Mouse (Mus musculus): ENCODE measurements at regions not wholly inside any gene's neighbourhood (a gene's known extent, or its start where the extent isn't known, plus 50 kb on each side); places are given as distances from the start of the nearest gene placed in this dataset.

- in situ Hi-C loops (cut with MboI, MseI): no loop called here
These were observed 285.0 kb downstream of the Insig2 start for GRCm38 (mm10) chr1:121047406-121047805.

GRCm38 (mm10) chr1:121049684-121050083, 282.7 kb downstream of the Insig2 start:
- in situ Hi-C loops (cut with MboI, MseI): no loop called here

- in situ Hi-C loops (cut with MboI, MseI): no loop called here
These were observed 281.5 kb downstream of the Insig2 start for GRCm38 (mm10) chr1:121050695-121051495.

GRCm38 (mm10) chr1:121051496-121052119, 280.8 kb downstream of the Insig2 start:
- in situ Hi-C loops (cut with MboI, MseI): no loop called here

GRCm38 (mm10) chr1:121052120-121052501, 280.3 kb downstream of the Insig2 start:
- in situ Hi-C loops (cut with MboI, MseI): no loop called here

GRCm38 (mm10) chr1:121053692-121054091, 278.7 kb downstream of the Insig2 start:
- in situ Hi-C loops (cut with MboI, MseI): no loop called here

GRCm38 (mm10) chr1:121074569-121074968, 257.8 kb downstream of the Insig2 start:
- in situ Hi-C loops (cut with MboI, MseI): no loop called here

GRCm38 (mm10) chr1:121082839-121083238, 249.6 kb downstream of the Insig2 start:
- in situ Hi-C loops (cut with MboI, MseI): no loop called here

- in situ Hi-C loops (cut with MboI, MseI): no loop called here
These were observed 247.2 kb downstream of the Insig2 start for GRCm38 (mm10) chr1:121085101-121085727.

GRCm38 (mm10) chr1:121087124-121087887, 245.1 kb downstream of the Insig2 start:
- in situ Hi-C loops (cut with MboI, MseI): no loop called here

GRCm38 (mm10) chr1:121090628-121091027, 241.8 kb downstream of the Insig2 start:
- in situ Hi-C loops (cut with MboI, MseI): loop anchor here (10.0 kb wide), 1 partner anchor 274 kb away; no protein-coding TSS in a partner anchor

- in situ Hi-C loops (cut with MboI, MseI): loop anchor here (10.0 kb wide), 1 partner anchor 272 kb away; no protein-coding TSS in a partner anchor
These were observed 239.5 kb downstream of the Insig2 start for GRCm38 (mm10) chr1:121092870-121093269.

- in situ Hi-C loops (cut with MboI, MseI): loop anchor here (10.0 kb wide), 1 partner anchor 268 kb away; no protein-coding TSS in a partner anchor
These were observed 235.5 kb downstream of the Insig2 start for GRCm38 (mm10) chr1:121096551-121097550.

GRCm38 (mm10) chr1:121111776-121112344, 220.5 kb downstream of the Insig2 start:
- in situ Hi-C loops (cut with MboI, MseI): no loop called here

GRCm38 (mm10) chr1:121112464-121112863, 219.9 kb downstream of the Insig2 start:
- in situ Hi-C loops (cut with MboI, MseI): no loop called here

- in situ Hi-C loops (cut with MboI, MseI): no loop called here
These were observed 215.8 kb downstream of the Insig2 start for GRCm38 (mm10) chr1:121116626-121117025.

GRCm38 (mm10) chr1:121123436-121123835, 209.0 kb downstream of the Insig2 start:
- in situ Hi-C loops (cut with MboI, MseI): loop anchor here (10.0 kb wide), 1 partner anchor 1591 kb away; no protein-coding TSS in a partner anchor

GRCm38 (mm10) chr1:121136284-121136683, 196.1 kb downstream of the Insig2 start:
- in situ Hi-C loops (cut with MboI, MseI): no loop called here

GRCm38 (mm10) chr1:121136846-121137245, 195.5 kb downstream of the Insig2 start:
- in situ Hi-C loops (cut with MboI, MseI): no loop called here

- in situ Hi-C loops (cut with MboI, MseI): no loop called here
These were observed 187.4 kb downstream of the Insig2 start for GRCm38 (mm10) chr1:121144981-121145380.
